Mouse (Mus musculus) MEL (cell line): ENCODE data around the gene Palld. TPM values are rescaled to one million over a fixed set of nuclear protein-coding genes. Genes with fewer than 3 reads are reported as not detected.
A peak's percentile ranks its signal among the peaks of the same experiment; 100 is the strongest.

Experiments used
- DNase-seq: peaks from one replicate; pipeline ENCODE4 v3.0.0; 2011; ENCODE audit warnings: low read depth, low spot score
- H3K27ac ChIP-seq: 2 replicates; pipeline ENCODE4 v1.5.1; 2012; ENCODE audit warnings: low read depth, mild to moderate bottlenecking, control low read depth, low read length, moderate library complexity; ENCODE audit not compliant: control insufficient read depth
- H3K27me3 ChIP-seq, 2 experiments: fragments of 150-350 bp in 1 of 2; sonication (generic) in 1 of 2; 2 replicates each; pipeline ENCODE4 v1.6.1; 2012; ENCODE audit warnings: low read length in 2 of 2, mild to moderate bottlenecking in 2 of 2, improper control_type of control experiment in 1 of 2, moderate library complexity in 1 of 2; ENCODE audit not compliant: insufficient read depth in 2 of 2, control insufficient read depth in 1 of 2
- H3K36me3 ChIP-seq, 2 experiments: 2 replicates each; pipeline ENCODE4 v1.6.1; 2012 to 2014; ENCODE audit warnings: low read length in 2 of 2, improper control_type of control experiment in 1 of 2, inconsistent platforms in 1 of 2, mild to moderate bottlenecking in 1 of 2; ENCODE audit not compliant: insufficient read depth in 2 of 2, control insufficient read depth in 1 of 2
- H3K4me1 ChIP-seq, 2 experiments: fragments of 150-350 bp in 1 of 2; sonication (generic) in 1 of 2; 2 replicates each; pipeline ENCODE4 v1.6.1; 2012; ENCODE audit warnings: low read length in 2 of 2, improper control_type of control experiment in 1 of 2, mild to moderate bottlenecking in 1 of 2; ENCODE audit not compliant: insufficient read depth in 2 of 2, control insufficient read depth in 1 of 2
- H3K4me3 ChIP-seq, 2 experiments: fragments of 150-350 bp in 1 of 2; sonication (generic) in 1 of 2; 2 replicates each; pipeline ENCODE4 v1.5.1; 2012; ENCODE audit warnings: low read depth in 2 of 2, low read length in 2 of 2, mild to moderate bottlenecking in 2 of 2, moderate library complexity in 2 of 2, control low read depth in 1 of 2, improper control_type of control experiment in 1 of 2; ENCODE audit not compliant: control insufficient read depth in 1 of 2, insufficient read depth in 1 of 2
- H3K79me2 ChIP-seq: 2 replicates; pipeline ENCODE4 v1.6.1; 2012; ENCODE audit warnings: mild to moderate bottlenecking, low read length, moderate library complexity; ENCODE audit not compliant: control insufficient read depth, poor library complexity, insufficient read depth
- H3K9ac ChIP-seq: 2 replicates; pipeline ENCODE4 v1.6.1; 2012; ENCODE audit warnings: low read depth, mild to moderate bottlenecking, control low read depth, low read length, moderate library complexity; ENCODE audit not compliant: control insufficient read depth, poor library complexity, severe bottlenecking
- H3K9me3 ChIP-seq: fragments of 150-350 bp; sonication (generic); replicated peaks from 2 replicates; pipeline ENCODE4 v1.6.1; 2012; ENCODE audit warnings: mild to moderate bottlenecking, low read length, improper control_type of control experiment, moderate library complexity; ENCODE audit not compliant: insufficient read depth
- CHD1 ChIP-seq: IDR thresholded peaks from 2 replicates; pipeline ENCODE4 v1.6.1; 2012; ENCODE audit warnings: low read depth, mild to moderate bottlenecking, inconsistent platforms, low read length, improper control_type of control experiment
- CTCF ChIP-seq, 3 experiments: IDR thresholded peaks in 2 of 3; conservative IDR thresholded peaks in 1 of 3; 2 replicates each; pipeline ENCODE4 v1.5.1; 2011 to 2012; ENCODE audit warnings: low read length in 3 of 3, low read depth in 2 of 3, mild to moderate bottlenecking in 2 of 3, improper control_type of control experiment in 1 of 3, inconsistent platforms in 1 of 3, mixed read lengths in 1 of 3, moderate library complexity in 1 of 3; ENCODE audit not compliant: control insufficient read depth in 1 of 3, insufficient read depth in 1 of 3, poor library complexity in 1 of 3, severe bottlenecking in 1 of 3
- E2F4 ChIP-seq: IDR thresholded peaks from 2 replicates; pipeline ENCODE4 v1.6.1; 2011; ENCODE audit warnings: low read depth, low read length, improper control_type of control experiment, borderline replicate concordance
- ELF1 ChIP-seq: IDR thresholded peaks from 2 replicates; pipeline ENCODE4 v1.6.1; 2014; ENCODE audit warnings: low read depth, mild to moderate bottlenecking, inconsistent platforms, low read length, improper control_type of control experiment, moderate library complexity
- ETS1 ChIP-seq: IDR thresholded peaks from 2 replicates; pipeline ENCODE4 v1.6.1; 2012; ENCODE audit warnings: low read depth, mild to moderate bottlenecking, inconsistent platforms, low read length, improper control_type of control experiment, moderate library complexity
- GABPA ChIP-seq: IDR thresholded peaks from 2 replicates; pipeline ENCODE4 v1.6.1; 2012; ENCODE audit warnings: low read depth, mild to moderate bottlenecking, inconsistent platforms, low read length, improper control_type of control experiment, moderate library complexity
- GATA1 ChIP-seq: IDR thresholded peaks from 2 replicates; pipeline ENCODE4 v1.6.1; 2011; ENCODE audit warnings: low read depth, low read length, improper control_type of control experiment
- HCFC1 ChIP-seq: IDR thresholded peaks from 2 replicates; pipeline ENCODE4 v1.6.1; 2012; ENCODE audit warnings: low read depth, mild to moderate bottlenecking, inconsistent platforms, low read length, improper control_type of control experiment, moderate library complexity
- KAT2A ChIP-seq: conservative IDR thresholded peaks from 2 replicates; pipeline ENCODE4 v1.6.1; 2012; ENCODE audit warnings: low read depth, low read length, improper control_type of control experiment, inconsistent platforms
- MAFK ChIP-seq: IDR thresholded peaks from 2 replicates; pipeline ENCODE4 v1.6.1; 2011; ENCODE audit warnings: low read depth, mild to moderate bottlenecking, low read length, improper control_type of control experiment, borderline replicate concordance
- MAX ChIP-seq: IDR thresholded peaks from 2 replicates; pipeline ENCODE4 v1.6.1; 2011; ENCODE audit warnings: low read length, improper control_type of control experiment
- MEF2A ChIP-seq: IDR thresholded peaks from 2 replicates; pipeline ENCODE4 v1.6.1; 2014; ENCODE audit warnings: low read depth, mild to moderate bottlenecking, inconsistent platforms, low read length, improper control_type of control experiment; ENCODE audit not compliant: poor library complexity, insufficient replicate concordance, severe bottlenecking; ENCODE audit errors: extremely low read depth
- MXI1 ChIP-seq: IDR thresholded peaks from 2 replicates; pipeline ENCODE4 v1.6.1; 2011; ENCODE audit warnings: mild to moderate bottlenecking, low read depth, low read length, improper control_type of control experiment
- MYB ChIP-seq: IDR thresholded peaks from 2 replicates; pipeline ENCODE4 v1.6.1; 2011; ENCODE audit warnings: mild to moderate bottlenecking, low read depth, low read length, improper control_type of control experiment
- MYC ChIP-seq: IDR thresholded peaks from 2 replicates; pipeline ENCODE4 v1.6.1; 2011; ENCODE audit warnings: low read depth, mild to moderate bottlenecking, low read length, improper control_type of control experiment, moderate library complexity
- NELFE ChIP-seq: IDR thresholded peaks from 2 replicates; pipeline ENCODE4 v1.6.1; 2011; ENCODE audit warnings: low read depth, low read length, improper control_type of control experiment
- NRF1 ChIP-seq: IDR thresholded peaks from 2 replicates; pipeline ENCODE4 v1.6.1; 2014; ENCODE audit warnings: low read depth, mild to moderate bottlenecking, inconsistent platforms, low read length, improper control_type of control experiment, moderate library complexity; ENCODE audit not compliant: poor library complexity, insufficient read depth, severe bottlenecking
- POLR2A ChIP-seq, 2 experiments: IDR thresholded peaks; 2 replicates each; pipeline ENCODE4 v1.6.1; 2011 to 2012; ENCODE audit warnings: low read length in 2 of 2, mild to moderate bottlenecking in 2 of 2, control low read depth in 1 of 2, improper control_type of control experiment in 1 of 2, low read depth in 1 of 2, moderate library complexity in 1 of 2; ENCODE audit not compliant: control insufficient read depth in 1 of 2, insufficient read depth in 1 of 2, poor library complexity in 1 of 2
- POLR2AphosphoS2 ChIP-seq: IDR thresholded peaks from 2 replicates; pipeline ENCODE4 v1.6.1; 2011; ENCODE audit warnings: low read length, improper control_type of control experiment
- POLR2AphosphoS5 ChIP-seq: IDR thresholded peaks from 2 replicates; pipeline ENCODE4 v1.6.1; 2012; ENCODE audit warnings: low read depth, borderline replicate concordance, mild to moderate bottlenecking, inconsistent platforms, low read length, moderate library complexity, mixed read lengths
- SIN3A ChIP-seq: IDR thresholded peaks from 2 replicates; pipeline ENCODE4 v1.6.1; 2012; ENCODE audit warnings: low read length, improper control_type of control experiment, inconsistent platforms
- SMC3 ChIP-seq: IDR thresholded peaks from 2 replicates; pipeline ENCODE4 v1.6.1; 2011; ENCODE audit warnings: low read depth, low read length, improper control_type of control experiment
- TAL1 ChIP-seq: IDR thresholded peaks from 2 replicates; pipeline ENCODE4 v1.6.1; 2012; ENCODE audit warnings: mild to moderate bottlenecking, inconsistent platforms, low read length, moderate library complexity, mixed read lengths
- TBP ChIP-seq: IDR thresholded peaks from 2 replicates; pipeline ENCODE4 v1.8.0; 2011; ENCODE audit warnings: low read depth, low read length, improper control_type of control experiment
- TCF12 ChIP-seq: IDR thresholded peaks from 2 replicates; pipeline ENCODE4 v1.6.1; 2014; ENCODE audit warnings: low read depth, mild to moderate bottlenecking, inconsistent platforms, low read length, improper control_type of control experiment, moderate library complexity
- UBTF ChIP-seq: IDR thresholded peaks from 2 replicates; pipeline ENCODE4 v1.6.1; 2012; ENCODE audit warnings: low read depth, mild to moderate bottlenecking, inconsistent platforms, low read length, improper control_type of control experiment, moderate library complexity, borderline replicate concordance; ENCODE audit not compliant: insufficient read depth
- USF1 ChIP-seq: IDR thresholded peaks from 2 replicates; pipeline ENCODE4 v1.6.1; 2014; ENCODE audit warnings: low read depth, mild to moderate bottlenecking, inconsistent platforms, low read length, improper control_type of control experiment, moderate library complexity
- ZC3H11A ChIP-seq: IDR thresholded peaks from 2 replicates; pipeline ENCODE4 v1.6.1; 2012; ENCODE audit warnings: low read depth, mild to moderate bottlenecking, inconsistent platforms, low read length, improper control_type of control experiment
- ZMIZ1 ChIP-seq: IDR thresholded peaks from 2 replicates; pipeline ENCODE4 v1.6.1; 2012; ENCODE audit warnings: low read depth, mild to moderate bottlenecking, inconsistent platforms, low read length, improper control_type of control experiment, moderate library complexity
- ZNF384 ChIP-seq: IDR thresholded peaks from 2 replicates; pipeline ENCODE4 v1.6.1; 2012; ENCODE audit warnings: low read depth, mild to moderate bottlenecking, inconsistent platforms, low read length, improper control_type of control experiment
- polyA plus RNA-seq, 2 experiments: library from polyadenylated mRNA; stranded (reverse) in 1 of 2; unstranded in 1 of 2; fragments of >175 nt in 1 of 2; fragments of >200 nt in 1 of 2; gene quantifications; 2 replicates each; pipeline versions ENCODE4 v1.2.1 to v1.2.4; 2012; ENCODE audit warnings: low replicate concordance in 2 of 2, low read depth in 1 of 2; ENCODE audit not compliant: insufficient read length in 2 of 2, insufficient read depth in 1 of 2, missing spikeins in 1 of 2
- total RNA-seq: library from RNA; depleted of rRNA; stranded (reverse); fragments of 300-350 nt; gene quantifications from 2 replicates; pipeline ENCODE4 v1.2.3, GENCODE M21; 2012

Palld gene
- total and polyA plus RNA-seq, 3 experiments: 0.23 to 1.9 TPM; not detected in 1

GRCm38 (mm10) chr8:61531944-61532795, 370.3 kb downstream of the Palld start:
- H3K36me3 ChIP-seq: 0 out of 4 replicates have a peak, but pooled peaks cover 0 to 2% of the 10 kb centered on the region in 2 experiments
- H3K9me3 ChIP-seq: no peaks in the 10 kb centered on the region
- peak overlapping the region; percentile 60 for H3K9ac ChIP-seq
- no peak overlapping the region; the same call in 1 of the 2 replicates for H3K27ac ChIP-seq
- H3K4me3 ChIP-seq: peak overlapping the region; percentile 6 to 53
- no peaks in the 10 kb centered on the region for H3K79me2 ChIP-seq
- H3K4me1 ChIP-seq: peaks cover 0 to 4% of the 10 kb centered on the region in 2 experiments; a peak in 1 of 4 replicates
- no peak for TF ChIP-seq CHD1
- TF ChIP-seq ZNF384: no peak
- TF ChIP-seq MAFK: no peak
- TF ChIP-seq GABPA: no peak
- TF ChIP-seq GATA1: no peak
- TF ChIP-seq UBTF: no peak
- TF ChIP-seq ELF1: no peak
- TF ChIP-seq SMC3: peak; percentile 23; the same call in 1 of the 2 replicates
- no peak for TF ChIP-seq MYB
- no peak for TF ChIP-seq TBP
- no peak for TF ChIP-seq TCF12
- no peak for TF ChIP-seq ZMIZ1
- TF ChIP-seq MYC: peak; percentile 84
- no peak for TF ChIP-seq HCFC1
- no peak for TF ChIP-seq KAT2A
- TF ChIP-seq USF1: peak; percentile 83
- no peak for TF ChIP-seq TAL1
- TF ChIP-seq ZC3H11A: no peak
- peak in 1 of 2 experiments; percentile 50; a peak in 1 of 4 replicates for TF ChIP-seq POLR2A (IDR thresholded peaks at IDR 0.05; ENCODE audit: control insufficient read depth in 1 of 2, insufficient read depth in 1 of 2, low read depth in 1 of 2, low read length in 2 of 2, poor library complexity in 1 of 2)
- no peak for TF ChIP-seq MEF2A
- TF ChIP-seq ETS1: no peak
- peak; percentile 75 for TF ChIP-seq MAX
- TF ChIP-seq E2F4: no peak
- no peak for TF ChIP-seq SIN3A
- no peak for TF ChIP-seq NRF1
- TF ChIP-seq NELFE: no peak; the same call in 1 of the 2 replicates
- peak; percentile 51; the same call in 1 of the 2 replicates for TF ChIP-seq MXI1
- TF ChIP-seq POLR2AphosphoS5: no peak
- no peak for TF ChIP-seq POLR2AphosphoS2
- TF ChIP-seq CTCF (IDR thresholded peaks at IDR 0.05 in 2 of 3, conservative IDR thresholded peaks at IDR 0.05 in 1 of 3; ENCODE audit: control insufficient read depth in 1 of 3, insufficient read depth in 1 of 3, low read depth in 2 of 3, low read length in 3 of 3, poor library complexity in 1 of 3, severe bottlenecking in 1 of 3): peak; percentile 61 to 67 (median 61)
- no peaks in the 10 kb centered on the region for H3K27me3 ChIP-seq
- peak; percentile 74 for DNase-seq
